Mouse (Mus musculus) activated CD4-positive, CD25-positive, alpha-beta regulatory T cell, adult 4 months (primary cell): ENCODE data around the gene Rbm17. TPM values are rescaled to one million over a fixed set of nuclear protein-coding genes. Genes with fewer than 3 reads are reported as not detected.

Experiments used
- ATAC-seq: one replicate; pipeline ENCODE4 v1.8.0; 2017
- polyA plus RNA-seq, 2 experiments: library from polyadenylated mRNA; unstranded; fragments of 100-300 nt; shearing (Covaris generic); gene quantifications; one replicate each; pipeline ENCODE4 v1.2.1; 2017

Rbm17 gene
- polyA plus RNA-seq, 2 experiments from 2014 or later: 33.1 to 38.5 TPM

DNA sequence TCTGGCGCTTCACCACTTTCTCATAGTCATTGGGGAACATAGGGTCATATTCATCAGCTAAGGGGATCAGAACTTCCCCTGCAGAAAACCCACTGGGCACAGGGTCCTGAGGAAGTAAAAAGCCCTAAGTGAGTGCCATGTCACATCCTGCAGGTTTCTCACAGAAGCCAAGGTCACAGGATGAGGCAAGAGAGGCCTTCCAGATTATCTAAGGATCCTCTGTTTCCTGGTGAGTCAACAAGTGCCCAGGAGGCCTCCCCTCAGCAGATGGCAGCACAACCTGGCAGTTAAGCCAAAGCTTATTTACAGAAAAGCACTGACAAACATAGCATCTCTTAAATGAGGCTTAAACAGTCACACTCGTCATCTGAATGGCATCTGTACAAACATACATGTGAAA is 7.3 kb downstream of the Rbm17 start:
- no peak for ATAC-seq

DNA sequence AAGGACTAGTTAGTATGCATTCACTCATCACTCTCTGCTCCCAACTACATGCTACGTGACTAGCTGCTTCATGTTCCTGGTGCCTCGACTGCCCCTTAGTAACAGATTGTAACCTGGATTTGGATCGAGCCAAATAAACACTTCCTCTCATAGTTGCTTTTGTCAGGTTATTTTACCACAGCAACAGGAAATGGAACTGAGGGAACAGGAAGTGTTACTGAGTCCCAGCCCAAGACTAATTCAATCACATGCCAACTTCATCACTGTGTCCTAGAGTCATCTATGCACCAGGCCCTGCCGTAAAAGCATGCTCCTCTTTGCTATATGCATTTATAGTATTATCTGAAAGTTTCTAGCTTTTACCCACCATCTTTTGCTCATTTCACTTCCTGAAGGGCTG is 16.0 kb downstream of the Rbm17 start:
- ATAC-seq: peak; percentile 76

DNA sequence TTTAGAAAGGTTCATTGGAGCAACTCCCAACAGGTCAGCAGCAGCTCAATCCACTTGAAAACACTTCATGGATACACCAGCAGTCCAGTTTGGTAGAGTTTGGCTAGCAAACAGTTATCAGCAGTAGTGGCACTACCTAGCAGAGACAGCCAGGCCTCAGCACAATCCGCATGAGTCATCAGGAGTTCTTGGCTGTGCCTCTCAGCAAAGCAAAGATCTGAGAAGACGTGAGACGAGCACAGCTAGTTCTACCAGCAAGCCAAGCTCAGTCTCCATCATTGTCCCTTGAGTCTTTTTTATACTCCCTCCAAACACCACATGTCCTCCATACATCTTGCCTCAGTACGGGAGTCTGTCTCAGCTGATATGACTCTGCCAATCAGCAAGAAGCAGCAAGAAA is 24.6 kb downstream of the Rbm17 start:
- no peak for ATAC-seq

DNA sequence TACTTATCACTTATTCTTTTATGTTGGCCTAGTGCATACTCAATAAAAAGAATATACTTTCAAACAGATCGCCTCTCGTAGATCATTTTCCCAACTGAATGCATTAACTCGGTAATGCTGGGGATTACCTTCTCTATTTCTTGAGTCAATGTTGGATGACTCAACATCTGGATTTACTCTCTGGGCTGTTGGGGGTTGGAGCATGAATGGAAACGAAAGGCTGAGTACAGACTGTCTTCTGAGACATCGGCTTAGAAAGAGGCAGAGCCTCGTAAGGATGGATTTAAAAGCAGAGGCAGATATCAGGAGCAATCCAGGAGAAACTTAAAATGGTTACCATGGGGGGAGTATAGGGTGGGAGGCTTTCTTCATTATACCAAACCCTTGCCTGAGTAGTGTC is 25.8 kb downstream of the Rbm17 start:
- ATAC-seq: no peak

DNA sequence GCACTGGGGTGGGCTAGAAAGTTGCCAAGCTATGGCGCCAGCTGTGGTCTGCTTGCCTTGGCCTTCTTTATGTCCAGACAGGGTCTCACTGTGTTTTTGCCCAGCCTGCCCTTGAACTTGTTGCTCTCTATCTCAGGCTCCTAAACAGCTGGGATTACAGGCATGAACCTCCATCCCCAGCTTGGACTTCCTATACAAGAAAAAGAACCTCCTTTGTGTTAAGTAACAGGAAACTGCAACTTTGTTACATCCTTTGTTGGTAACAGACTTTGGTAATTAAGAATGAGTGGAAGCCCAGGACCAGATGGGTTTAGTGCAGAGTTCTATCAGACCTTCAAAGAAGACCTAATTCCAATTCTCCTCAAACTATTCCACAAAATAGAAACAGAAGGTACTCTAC is 30.3 kb downstream of the Rbm17 start:
- no peak for ATAC-seq

DNA sequence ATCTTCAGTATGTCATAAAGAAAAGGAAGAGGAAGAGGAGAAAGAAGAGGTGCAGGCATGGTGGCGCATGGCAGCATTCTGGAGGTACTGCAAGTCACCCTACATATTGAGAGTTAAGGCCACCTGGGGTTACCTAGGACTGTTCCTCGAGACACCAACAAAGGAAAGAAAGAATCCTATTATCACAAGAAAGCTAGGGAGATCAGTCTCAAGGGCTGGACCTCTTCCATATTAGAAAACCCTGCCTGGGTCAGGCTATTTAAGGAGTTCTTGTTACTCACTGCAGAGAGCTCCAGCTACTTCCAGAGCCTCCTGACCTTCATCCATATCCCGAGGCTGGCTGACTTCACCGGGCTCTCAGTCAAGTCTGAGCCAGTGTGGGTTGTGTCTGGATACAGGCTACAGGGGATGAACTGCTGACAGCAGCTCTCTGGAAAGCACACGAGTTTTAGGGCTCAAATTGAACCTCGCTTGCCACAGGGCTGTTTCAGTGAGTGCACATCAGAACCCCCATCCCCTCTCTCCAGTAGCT is 32.9 kb downstream of the Rbm17 start:
- no peak for ATAC-seq

DNA sequence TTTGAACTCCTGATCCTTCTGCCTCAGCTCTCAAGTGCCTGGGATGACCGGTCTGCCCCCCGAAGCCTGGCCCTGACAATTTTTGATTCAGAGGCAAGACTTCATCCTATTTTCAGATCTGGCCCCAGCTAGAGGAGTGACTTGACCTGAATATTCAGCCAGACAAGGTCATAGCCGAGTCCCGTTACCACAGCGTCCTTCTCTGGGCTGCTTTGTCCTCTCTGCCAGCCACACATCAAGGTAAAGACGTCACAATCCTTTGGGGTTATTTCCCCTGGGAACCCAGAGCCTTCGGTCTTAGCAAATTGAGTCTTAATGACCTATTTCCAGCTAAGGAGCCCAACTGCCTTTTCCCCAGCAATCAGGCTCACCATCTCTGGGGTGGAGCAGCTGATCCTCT is 35.5 kb downstream of the Rbm17 start:
- no peak for ATAC-seq

DNA sequence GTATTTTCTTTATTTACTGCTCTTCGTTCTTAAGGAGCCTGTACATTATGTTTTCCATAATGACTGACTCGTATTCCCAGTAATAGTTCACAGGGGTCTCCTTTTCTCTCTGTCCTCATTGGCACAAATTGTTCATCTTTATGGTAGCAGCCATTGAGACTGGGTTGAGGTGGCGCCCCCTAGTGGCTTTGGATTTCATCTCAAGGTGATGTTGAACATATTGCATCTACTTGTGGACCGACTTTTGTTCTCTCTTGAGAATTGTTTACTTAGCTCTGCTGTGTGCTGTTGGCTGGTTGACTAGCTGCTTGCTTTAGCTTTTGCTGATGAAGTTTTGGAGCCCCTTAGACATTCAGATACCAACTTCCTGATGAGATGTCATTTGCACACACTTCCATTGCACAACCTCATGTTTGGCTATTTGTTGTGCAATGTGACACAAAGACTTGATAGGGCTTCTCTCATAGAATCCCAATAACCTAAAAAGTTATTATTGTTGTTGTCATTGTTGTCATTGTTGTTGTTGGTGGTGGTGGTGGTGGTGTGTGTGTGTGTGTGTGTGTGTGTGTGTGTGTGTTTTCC is 36.1 kb downstream of the Rbm17 start:
- ATAC-seq: no peak

DNA sequence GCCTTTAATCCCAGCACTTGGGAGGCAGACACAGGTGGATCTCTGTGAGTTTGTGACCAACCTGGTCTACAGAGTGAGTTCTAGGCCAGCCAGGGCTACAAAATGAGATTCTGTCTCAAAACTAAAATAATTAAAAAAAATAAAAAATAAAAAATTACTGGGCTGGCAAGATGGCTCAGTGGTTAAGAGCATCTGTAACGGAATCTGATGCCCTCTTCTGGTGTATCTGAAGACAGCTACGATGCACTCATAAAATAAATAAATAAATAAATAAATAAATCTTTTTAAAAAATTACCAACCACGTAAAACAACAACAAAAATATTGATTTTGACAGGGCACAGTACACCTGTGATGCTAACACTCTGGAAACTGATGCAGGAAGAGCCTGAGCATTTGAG is 37.1 kb downstream of the Rbm17 start:
- ATAC-seq: no peak

DNA sequence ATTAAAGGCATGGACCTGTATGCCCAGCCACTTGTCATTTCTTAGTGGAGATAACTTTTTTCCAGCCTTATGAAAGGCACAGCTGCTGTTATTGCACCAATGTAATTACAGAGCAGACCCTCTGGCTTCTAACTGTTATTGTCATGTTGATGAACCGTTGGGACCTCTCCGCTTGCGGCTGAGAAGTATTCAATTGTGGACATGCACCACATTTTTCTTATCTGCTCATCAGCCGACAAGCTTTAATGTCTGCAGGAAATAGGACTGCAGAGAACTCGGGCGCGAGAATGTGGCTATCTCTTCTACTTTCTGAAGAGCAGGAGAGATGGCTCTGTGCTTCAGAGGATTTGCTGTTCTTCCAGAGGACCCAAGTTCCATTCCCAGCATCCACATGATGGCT is 37.7 kb downstream of the Rbm17 start:
- no peak for ATAC-seq

DNA sequence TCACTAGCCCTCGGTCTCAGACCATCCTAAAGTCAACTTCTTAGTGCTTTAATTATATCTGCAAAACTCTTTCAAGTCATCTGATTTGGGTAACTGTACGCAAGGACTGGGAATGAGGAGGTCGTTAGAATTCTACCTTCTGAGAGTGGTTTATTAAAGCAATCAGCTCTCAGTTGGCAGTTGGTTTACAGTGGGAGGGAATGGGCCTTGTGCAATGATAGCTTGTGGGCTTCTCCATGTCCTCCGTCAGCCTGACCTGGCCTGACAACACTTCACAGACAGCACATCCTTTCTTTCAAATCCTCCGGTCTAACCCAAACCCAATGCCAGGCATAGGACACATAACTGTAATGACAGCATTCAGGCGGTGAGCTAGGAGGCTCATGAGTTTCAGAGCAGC is 39.2 kb downstream of the Rbm17 start:
- ATAC-seq: no peak

DNA sequence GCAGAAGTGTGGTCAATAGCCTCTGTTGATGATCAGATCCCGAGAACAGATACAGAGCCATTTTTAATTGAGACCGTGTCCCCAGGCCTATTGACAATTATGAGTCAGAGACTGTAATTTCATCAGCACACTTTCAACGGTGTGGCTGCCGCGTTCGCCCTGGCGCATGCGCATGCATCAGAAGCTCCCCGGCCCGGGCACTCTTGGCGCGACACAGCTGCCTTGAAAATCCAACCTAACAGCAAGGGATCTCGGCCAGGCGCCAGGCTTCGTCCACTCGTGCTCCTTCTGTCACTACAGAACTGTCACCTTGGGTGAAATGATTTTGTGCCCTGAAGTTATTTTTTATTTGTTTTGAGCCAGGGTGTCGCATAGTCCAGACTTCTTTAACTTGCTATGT is 40.7 kb downstream of the Rbm17 start:
- ATAC-seq: no peak

DNA sequence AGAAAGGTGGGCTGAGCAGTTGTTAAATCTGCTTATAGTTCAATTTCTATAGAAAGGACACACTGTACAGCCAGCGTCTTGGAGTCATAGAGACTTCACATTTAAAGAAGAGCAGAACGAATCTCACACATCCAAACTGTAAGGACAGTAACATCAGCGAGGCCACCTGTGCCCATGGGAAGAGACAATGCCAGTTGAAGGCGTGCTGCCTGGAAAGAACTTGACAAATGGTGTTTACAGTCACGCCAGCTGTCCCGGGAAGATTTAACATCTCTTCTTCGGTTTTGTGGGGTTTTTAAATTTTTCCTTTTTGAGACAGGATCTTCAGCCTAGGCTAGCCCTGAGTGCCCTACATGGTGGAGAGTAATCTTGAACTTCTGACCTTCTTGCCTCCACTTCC is 45.3 kb downstream of the Rbm17 start:
- ATAC-seq: no peak

DNA sequence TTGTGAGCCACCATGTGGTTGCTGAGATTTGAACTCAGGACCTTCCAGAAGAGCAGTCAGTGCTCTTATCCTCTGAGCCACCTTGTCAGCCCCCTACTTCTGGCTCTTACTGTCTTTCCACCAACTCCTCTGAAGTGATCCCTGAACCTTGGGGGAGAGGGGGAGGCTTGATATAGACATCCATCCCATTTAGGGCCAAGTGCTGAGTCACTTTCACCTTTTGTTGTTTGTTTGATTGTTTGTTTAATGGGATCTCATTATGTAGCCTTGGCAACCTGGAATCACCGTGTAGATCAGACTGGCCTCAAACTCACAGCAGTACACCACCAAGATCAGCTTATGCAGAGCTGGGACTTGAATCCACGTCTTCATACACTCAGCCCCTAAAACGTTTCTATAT is 46.7 kb downstream of the Rbm17 start:
- no peak for ATAC-seq

DNA sequence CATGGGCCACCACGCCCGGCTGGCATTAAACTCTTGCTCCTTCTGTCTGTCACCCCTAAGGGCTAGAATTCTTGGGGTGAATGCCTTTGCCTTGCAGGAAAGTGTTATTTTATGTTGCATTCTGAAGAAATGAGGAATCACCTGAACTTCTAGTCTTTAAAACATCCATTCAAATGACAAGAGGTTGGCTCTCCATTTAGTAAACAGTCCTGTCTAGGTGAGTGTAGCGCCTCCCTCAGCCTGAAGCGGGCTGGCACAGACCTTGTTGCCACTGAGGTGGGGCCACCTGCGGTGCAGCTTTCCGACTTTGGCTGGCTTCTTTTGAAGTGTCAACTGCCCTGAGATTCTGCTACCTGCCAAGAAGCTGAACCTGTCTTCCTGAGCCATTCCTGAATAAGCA is 48.6 kb downstream of the Rbm17 start:
- ATAC-seq: no peak

DNA sequence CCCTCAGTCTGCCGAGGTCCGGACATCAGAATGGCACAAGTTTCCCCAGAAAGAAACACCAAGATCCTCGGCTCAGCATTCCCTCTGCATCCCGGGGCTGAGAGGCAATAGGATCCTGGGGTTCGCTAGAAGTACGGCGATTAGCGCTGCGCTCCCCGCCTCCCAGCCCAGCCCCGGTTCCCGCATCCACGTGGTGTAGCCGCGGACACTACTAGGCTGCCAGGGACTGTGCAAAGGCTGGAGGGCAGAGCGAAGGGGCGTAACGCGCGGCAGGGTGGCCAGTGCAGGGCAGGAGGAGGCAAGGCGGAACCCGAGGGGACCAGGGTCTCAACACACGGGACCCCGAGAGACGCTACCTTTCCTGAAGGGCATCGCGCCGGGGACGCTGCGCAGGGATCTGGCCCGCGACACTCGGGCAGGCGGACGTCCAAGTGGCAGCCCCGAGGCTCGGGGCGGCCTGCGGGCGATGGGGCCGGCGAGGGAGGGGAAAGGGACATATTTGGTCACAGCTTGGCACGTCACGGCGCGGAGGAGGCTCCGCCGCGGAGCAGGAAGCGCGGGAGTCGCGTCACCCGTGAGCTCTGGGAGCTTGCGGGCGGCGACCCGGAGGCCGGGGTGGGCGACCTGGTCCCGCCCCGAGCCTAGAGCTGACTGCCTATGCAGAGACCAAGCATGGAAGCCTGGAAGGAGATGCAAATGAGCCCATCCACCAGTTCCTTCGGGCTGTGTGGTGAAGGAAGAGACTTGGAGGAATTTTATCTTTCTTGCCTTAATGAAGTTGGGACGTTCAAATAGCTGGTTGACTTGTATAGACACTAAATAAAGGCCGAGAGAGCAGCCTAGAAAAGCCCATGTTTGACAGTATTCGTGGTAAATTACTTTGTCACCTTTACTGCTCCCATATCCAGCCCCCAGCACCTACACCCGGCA is 50.2 kb downstream of the Rbm17 start, which contains the start of gene Pfkfb3:
Gene Pfkfb3, minus strand, starts transcription at position 607 of the 930 bp plus-strand sequence.
- ATAC-seq: peak; percentile 93

DNA sequence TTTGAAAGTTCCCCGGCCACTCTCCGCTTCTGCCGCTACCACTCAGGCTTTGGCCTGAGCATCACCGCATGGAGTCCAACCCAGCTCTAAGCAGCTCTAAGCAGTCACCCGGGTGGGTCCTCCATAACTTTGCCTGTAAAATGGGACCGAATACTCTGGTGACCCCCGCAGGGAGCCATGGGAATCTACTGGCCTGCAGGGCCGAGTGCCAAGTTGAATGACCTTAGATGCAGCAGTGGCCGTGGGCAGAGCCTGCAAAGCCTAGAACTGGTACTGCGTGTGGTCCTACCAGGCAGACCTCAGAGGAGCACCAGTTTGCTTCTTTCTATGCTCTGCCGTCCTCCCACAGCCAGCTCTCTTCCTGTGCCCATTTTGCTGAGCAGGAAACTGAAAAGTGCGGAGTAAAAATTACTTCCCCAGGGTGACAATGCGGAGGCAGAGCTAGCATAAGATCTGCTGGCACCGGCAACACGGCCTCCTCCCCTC is 50.9 kb downstream of the Rbm17 start:
- ATAC-seq: peak; percentile 39

DNA sequence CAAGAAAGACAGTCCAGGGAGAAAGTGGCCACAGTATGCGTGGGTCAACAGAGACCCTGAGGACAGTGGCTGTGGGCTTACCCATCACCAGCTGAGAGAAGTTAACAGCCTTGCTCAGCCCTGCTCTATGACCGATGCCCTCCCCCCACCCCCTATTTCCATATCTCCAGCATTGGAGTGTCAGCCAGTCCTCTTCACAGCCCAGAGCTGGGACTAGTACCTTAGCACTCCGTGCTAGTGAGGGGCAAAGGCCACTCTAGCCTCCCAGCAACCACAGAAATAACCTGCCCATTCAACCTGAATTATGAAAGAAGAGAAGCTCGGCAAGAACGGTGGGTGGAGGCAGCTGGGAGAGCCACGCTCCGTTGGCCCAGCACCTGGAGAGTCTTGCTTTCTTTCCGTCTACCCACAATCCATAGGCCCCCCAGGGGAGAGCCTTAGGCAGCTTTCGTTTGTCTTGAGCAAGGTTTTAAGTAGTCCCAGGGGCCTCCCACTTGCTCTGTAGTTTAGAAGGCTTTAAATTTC is 51.6 kb downstream of the Rbm17 start:
- no peak for ATAC-seq

DNA sequence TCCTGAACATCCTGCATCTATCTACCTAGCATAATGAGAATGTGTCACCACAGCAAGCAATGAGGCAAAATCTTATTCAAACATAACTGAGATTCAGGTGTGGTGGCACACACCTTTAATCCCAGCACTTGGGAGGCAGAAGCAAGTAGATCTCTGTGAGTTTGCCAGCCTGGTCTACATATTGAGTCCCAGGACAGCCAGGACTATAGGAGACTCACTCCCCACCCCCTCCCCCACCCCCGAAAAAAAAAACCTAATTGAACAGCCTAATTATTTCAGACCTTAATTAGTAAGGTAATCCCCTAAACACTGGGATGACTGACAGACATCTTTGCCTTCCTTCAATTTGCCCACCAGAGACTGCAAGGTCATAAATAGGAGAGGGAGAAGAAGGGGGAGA is 52.2 kb downstream of the Rbm17 start:
- no peak for ATAC-seq

DNA sequence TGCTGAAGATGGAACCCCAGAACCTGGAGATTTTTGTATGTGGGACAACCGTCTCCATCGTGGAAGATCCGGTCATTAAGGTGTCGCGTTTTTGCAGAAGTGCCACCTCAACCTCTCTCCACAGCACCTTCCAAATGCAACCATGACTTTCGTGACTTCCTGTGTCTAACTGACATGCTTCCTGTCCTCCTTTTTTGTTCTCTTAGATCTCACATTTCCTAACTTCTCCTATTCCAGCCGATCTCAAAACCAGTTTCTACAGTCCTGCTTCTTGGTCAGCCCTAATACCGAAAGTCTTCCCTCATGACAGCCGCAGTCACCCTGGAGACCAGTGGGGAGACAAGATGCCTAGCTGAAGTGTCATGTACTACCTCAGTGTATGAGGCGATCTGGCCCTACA is 55.4 kb downstream of the Rbm17 start:
- peak; percentile 28 for ATAC-seq

DNA sequence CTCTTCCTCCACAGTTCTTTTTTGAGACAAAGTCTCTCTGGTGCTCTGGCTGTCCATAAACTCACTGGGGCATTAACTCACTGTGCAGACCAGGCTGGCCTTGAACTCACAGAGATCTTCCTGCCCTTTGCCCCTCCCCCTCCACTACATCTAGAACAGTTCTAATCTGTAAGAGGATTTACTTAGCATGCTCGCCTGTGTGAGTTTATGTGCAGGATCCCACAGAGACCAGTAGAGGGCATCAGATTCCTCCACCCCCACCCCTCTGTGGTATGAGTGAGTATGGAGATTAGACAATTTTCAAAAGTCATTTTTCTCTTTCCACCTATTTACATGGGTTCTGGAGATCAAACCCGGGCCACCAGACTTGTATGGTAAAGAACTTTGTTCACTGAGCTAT is 56.3 kb downstream of the Rbm17 start:
- ATAC-seq: peak; percentile 51

DNA sequence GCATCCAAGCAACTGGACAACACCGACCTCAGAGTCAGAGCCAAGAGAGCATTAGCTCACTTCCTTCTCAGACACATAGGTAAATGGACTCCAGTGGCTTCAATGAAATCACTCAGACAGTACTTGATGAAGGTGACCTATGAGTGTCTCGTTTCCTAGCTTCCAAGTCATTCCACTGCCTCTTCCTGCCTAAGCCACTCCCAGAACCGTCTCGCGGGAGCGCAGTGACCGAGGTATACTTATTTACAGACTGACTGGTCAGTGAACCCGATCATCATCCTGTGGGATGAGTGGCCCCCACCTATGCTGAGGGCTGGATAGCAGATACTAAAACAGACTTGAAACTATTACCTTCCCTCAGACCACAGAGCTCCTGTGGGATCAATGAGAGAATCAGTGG is 57.9 kb downstream of the Rbm17 start:
- no peak for ATAC-seq

DNA sequence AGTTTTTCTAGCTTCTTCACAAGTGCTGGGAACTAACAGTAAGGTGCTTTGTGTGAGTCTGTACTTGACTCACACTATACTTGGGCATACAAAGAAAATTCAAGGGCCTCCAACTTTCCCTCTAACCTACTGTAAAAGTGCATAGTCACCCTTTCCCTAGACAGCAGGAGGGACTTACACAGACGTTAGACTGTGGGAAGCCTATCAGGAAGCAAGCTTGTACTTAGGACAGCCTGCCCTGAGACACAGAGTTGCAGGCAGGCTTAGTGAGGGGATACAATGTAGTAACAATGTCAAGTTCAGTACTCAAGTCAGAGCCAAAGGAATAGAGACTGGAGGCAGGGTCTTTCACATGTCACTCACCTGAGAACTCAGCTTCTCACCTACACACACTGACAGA is 58.6 kb downstream of the Rbm17 start:
- ATAC-seq: no peak

DNA sequence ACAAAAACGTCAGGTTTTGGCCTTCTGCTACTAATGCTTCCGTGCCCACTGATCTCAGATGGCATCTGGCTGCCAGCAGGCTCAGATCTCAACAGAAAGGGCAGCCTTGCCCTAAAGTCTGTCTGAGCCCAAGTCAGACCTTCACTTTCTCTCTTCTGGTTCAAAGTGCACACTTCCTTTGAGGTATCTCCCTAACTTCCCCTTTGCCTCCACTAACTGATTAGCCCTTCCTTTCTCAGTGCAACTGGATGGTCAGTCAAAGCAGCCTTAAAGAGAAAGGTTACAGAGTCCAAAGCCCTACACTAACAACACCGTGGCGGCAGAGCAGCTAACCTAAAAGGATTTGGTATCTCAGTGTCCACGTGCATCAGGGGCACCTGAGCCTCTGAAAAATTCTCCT is 59.6 kb downstream of the Rbm17 start:
- no peak for ATAC-seq
